ENCODE assay signal across 9 mouse cellular contexts in the genomic region with DNA sequence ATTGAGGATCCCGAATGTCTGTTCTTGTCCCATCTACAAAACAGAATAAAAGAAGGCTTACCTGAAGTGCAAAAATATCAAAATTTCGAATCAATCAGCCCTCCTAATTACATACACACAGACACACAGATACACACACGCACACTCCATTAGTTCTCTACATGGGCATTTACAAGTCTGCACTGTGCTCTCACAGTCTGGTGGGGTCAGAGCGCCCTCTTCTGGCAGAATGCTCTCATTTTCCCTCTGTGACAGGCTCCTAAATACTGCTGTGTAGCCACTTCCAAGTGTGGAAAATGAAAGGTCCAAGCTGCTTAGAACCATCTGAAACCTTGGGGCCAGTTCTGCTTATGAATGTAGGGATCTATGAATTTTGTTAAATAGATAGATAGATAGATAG.
A peak's percentile ranks its signal among the peaks of the same experiment; 100 is the strongest.
DNase-seq lines count a peak whose midpoint lies in the region; ATAC-seq and TF ChIP-seq lines count a peak whose summit lies in the region.
"Had no signal": no experiment of that assay in that cellular context is flagged by ENCODE, and none has a peak within 500 bp of the region (broad histone marks: within the 10 kb centered on the region; RNA-seq: fewer than 3 reads in every experiment).

No protein-coding gene starts in this region.

- no peak overlapping the region for H3K27ac ChIP-seq in forebrain, embryonic 11.5 days (ENCODE audit: low read depth, low read length)
- no peak overlapping the region for H3K27ac ChIP-seq in layer of hippocampus, adult 2 months
- no peak overlapping the region for H3K27ac ChIP-seq in lung, embryonic 14.5 days (ENCODE audit: low read depth)
- H3K27ac ChIP-seq: macrophage had no signal

- H3K9ac ChIP-seq in forebrain, embryonic 11.5 days (ENCODE audit: low read length), result no peak overlapping the region
- no peak overlapping the region for H3K9ac ChIP-seq in lung, embryonic 14.5 days

- peak; percentile 85 for ATAC-seq in forebrain, embryonic 11.5 days (replicated peaks; ENCODE audit: low FRiP score)
- peak; percentile 78 to 91 for ATAC-seq in hematopoietic stem cell, adult 5-6 weeks (replicated peaks in 1 of 2; ENCODE audit: insufficient read depth in 1 of 2, low FRiP score in 2 of 2, low TSS enrichment in 1 of 2, low read depth in 1 of 2, poor library complexity in 2 of 2, severe bottlenecking in 2 of 2)
- ATAC-seq in lung, embryonic 14.5 days (ENCODE audit: insufficient read depth), result peak; percentile 89

- DNase-seq in brain, embryonic 18.5 days (ENCODE audit: low read depth, low spot score), result peak; percentile 67
- peak; percentile 93 for DNase-seq in forebrain, embryonic 11.5 days (ENCODE audit: low spot score)
- peak; percentile 84 to 92 for DNase-seq in layer of hippocampus, adult 2 months (ENCODE audit: low spot score in 2 of 2)
- DNase-seq in lung, embryonic 14.5 days, result peak; percentile 95
- DNase-seq in ovary, postnatal 36 days (ENCODE audit: low spot score), result peak; percentile 69
- DNase-seq in thymus, postnatal 25 days, result peak; percentile 71

- TF ChIP-seq CTCF in E14TG2a.4 (conservative IDR thresholded peaks at IDR 0.05; ENCODE audit: low read length), result peak; percentile 73
- TF ChIP-seq CTCF in layer of hippocampus, adult 2 months (conservative IDR thresholded peaks at IDR 0.05), result peak; percentile 93
- TF ChIP-seq CTCF in lung, embryonic 14.5 days (IDR thresholded peaks at IDR 0.05; ENCODE audit: low read depth), result peak; percentile 93

- H3K36me3 ChIP-seq in E14TG2a.4 (ENCODE audit: insufficient read depth, low read length), result no peaks in the 10 kb centered on the region
- H3K36me3 ChIP-seq in forebrain, embryonic 11.5 days (ENCODE audit: control insufficient read depth, insufficient read depth, low read length), result no peaks in the 10 kb centered on the region
- no peaks in the 10 kb centered on the region for H3K36me3 ChIP-seq in lung, embryonic 14.5 days (ENCODE audit: insufficient read depth)

- H3K9me3 ChIP-seq in E14TG2a.4 (ENCODE audit: low read length), result no peaks in the 10 kb centered on the region
- no peaks in the 10 kb centered on the region for H3K9me3 ChIP-seq in forebrain, embryonic 11.5 days (ENCODE audit: control insufficient read depth, low read length)
- no peaks in the 10 kb centered on the region for H3K9me3 ChIP-seq in lung, embryonic 14.5 days (ENCODE audit: low read depth, low read length)

- H3K4me1 ChIP-seq in E14TG2a.4 (replicated peaks; ENCODE audit: low read depth, low read length), result no peaks in the 10 kb centered on the region
- H3K4me1 ChIP-seq in forebrain, embryonic 11.5 days (replicated peaks; ENCODE audit: control insufficient read depth, insufficient read depth, low read length), result no peaks in the 10 kb centered on the region
- no peaks in the 10 kb centered on the region for H3K4me1 ChIP-seq in lung, embryonic 14.5 days (ENCODE audit: insufficient read depth)

- no peaks in the 10 kb centered on the region for H3K27me3 ChIP-seq in E14TG2a.4 (ENCODE audit: insufficient read depth, low read length)
- no peaks in the 10 kb centered on the region for H3K27me3 ChIP-seq in forebrain, embryonic 11.5 days (ENCODE audit: control insufficient read depth, insufficient read depth, low read length)
- no peaks in the 10 kb centered on the region for H3K27me3 ChIP-seq in lung, embryonic 14.5 days (ENCODE audit: insufficient read depth, low read length)

- 30% methylated on average over 4 of the region's 4 CpGs for WGBS in forebrain, embryonic 11.5 days
- 28% methylated on average over 4 of the region's 4 CpGs for WGBS in lung, embryonic 14.5 days

- H3K4me2 ChIP-seq in forebrain, embryonic 11.5 days (ENCODE audit: low read depth, low read length, severe bottlenecking), result no peak overlapping the region
- H3K4me2 ChIP-seq in lung, embryonic 14.5 days, result no peak overlapping the region

- H3K4me3 ChIP-seq in E14TG2a.4 (replicated peaks; ENCODE audit: low read length), result no peak overlapping the region
- no peak overlapping the region for H3K4me3 ChIP-seq in forebrain, embryonic 11.5 days (ENCODE audit: low read depth, low read length)
- H3K4me3 ChIP-seq in layer of hippocampus, adult 2 months, result no peak overlapping the region
- no peak overlapping the region for H3K4me3 ChIP-seq in lung, embryonic 14.5 days (ENCODE audit: low read depth, low read length)
